ENCODE assay signal across 29 mouse cellular contexts in the genomic region with DNA sequence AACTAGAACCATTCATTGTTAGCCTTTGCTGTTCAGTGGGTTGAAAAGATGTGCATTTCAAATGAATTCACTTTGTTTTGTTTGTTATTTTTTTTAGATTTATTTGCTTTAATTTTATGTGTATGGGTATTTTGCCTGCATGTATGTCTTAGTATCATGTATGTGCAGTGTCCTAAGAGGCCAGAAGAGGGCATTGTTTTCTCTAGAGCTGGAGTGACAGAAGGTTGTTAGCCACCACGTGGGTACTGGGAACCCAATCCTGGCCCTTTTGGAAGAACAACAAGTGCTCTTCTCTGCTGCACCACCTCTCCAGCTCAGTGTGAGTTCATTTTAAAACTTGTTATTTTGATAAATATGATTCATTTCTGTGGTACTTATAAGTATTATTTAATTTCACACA. TPM values are rescaled to one million over a fixed set of nuclear protein-coding genes. Genes with fewer than 3 reads are reported as not detected.
A peak's percentile ranks its signal among the peaks of the same experiment; 100 is the strongest.
DNase-seq lines count a peak whose midpoint lies in the region; TF ChIP-seq lines count a peak whose summit lies in the region.
"Had no signal": no experiment of that assay in that cellular context is flagged by ENCODE, and none has a peak within 500 bp of the region (broad histone marks: within the 10 kb centered on the region; RNA-seq: fewer than 3 reads in every experiment).

No protein-coding gene starts in this region.

- H3K27ac ChIP-seq in gastrocnemius, adult 2 months, result peak overlapping the region; percentile 94; the same call in 1 of the 2 replicates
- H3K27ac ChIP-seq in layer of hippocampus, adult 2 months, result no peak overlapping the region
- H3K27ac ChIP-seq: embryonic facial prominence, embryonic 13.5 days; hindbrain, embryonic 13.5 days; kidney, embryonic 15.5 days; liver, embryonic 12.5 days; midbrain, embryonic 10.5 days; neural tube, embryonic 13.5 days had no signal

- H3K4me3 ChIP-seq in gastrocnemius, adult 2 months, result no peak overlapping the region
- H3K4me3 ChIP-seq in layer of hippocampus, adult 2 months, result no peak overlapping the region
- H3K4me3 ChIP-seq in E14TG2a.4 (replicated peaks; ENCODE audit: low read length), result no peak overlapping the region
- H3K4me3 ChIP-seq: embryonic facial prominence, embryonic 13.5 days; erythroblast, embryonic 14.5 days; heart, embryonic 12.5 days; hindbrain, embryonic 13.5 days; kidney, embryonic 15.5 days; liver, embryonic 12.5 days; midbrain, embryonic 10.5 days; myocyte; neural tube, embryonic 13.5 days had no signal

- H3K27me3 ChIP-seq in E14TG2a.4 (ENCODE audit: insufficient read depth, low read length), result no peaks in the 10 kb centered on the region
- H3K27me3 ChIP-seq: CH12.LX; embryonic facial prominence, embryonic 13.5 days; heart, embryonic 12.5 days; hindbrain, embryonic 13.5 days; kidney, embryonic 15.5 days; neural tube, embryonic 13.5 days had no signal

- no peak for DNase-seq in gastrocnemius, adult 2 months
- DNase-seq in gastrocnemius, postnatal 4 days (ENCODE audit: low spot score in 2 of 2), result no peak
- no peak for DNase-seq in layer of hippocampus, adult 2 months (ENCODE audit: low spot score in 2 of 2)
- no peak for DNase-seq in layer of hippocampus, postnatal 36 days
- DNase-seq in R1 (ENCODE audit: low read depth, low spot score), result peak; percentile 79
- no peak for DNase-seq in adrenal gland, adult 8-10 months
- DNase-seq in thymus, postnatal 0 days (ENCODE audit: low spot score), result no peak
- DNase-seq: adrenal gland, postnatal 25 days; cerebellum, adult 18-20 months; cerebellum, postnatal 10 days; heart, postnatal 4 days; kidney, adult 11 months; kidney, postnatal 36 days; left cerebral cortex, postnatal 4 days; liver, postnatal 0 days; lung, postnatal 14 days; right cerebral cortex, postnatal 14 days; thymus, postnatal 14 days had no signal

- peaks cover 27% of the 10 kb centered on the region for H3K36me3 ChIP-seq in E14TG2a.4 (ENCODE audit: insufficient read depth, low read length)
- H3K36me3 ChIP-seq: embryonic facial prominence, embryonic 13.5 days; kidney, embryonic 15.5 days; liver, embryonic 12.5 days had no signal

- peaks cover 19% of the 10 kb centered on the region for H3K4me1 ChIP-seq in E14TG2a.4 (replicated peaks; ENCODE audit: low read depth, low read length)
- H3K4me1 ChIP-seq: embryonic facial prominence, embryonic 13.5 days; heart, embryonic 12.5 days; liver, embryonic 12.5 days had no signal

- intact Hi-C loops in gastrocnemius, adult 2 months (cut with DNase I), result loop anchor here (5.0 kb wide), 1 partner anchor 54 kb away; no protein-coding TSS in a partner anchor

- H3K9me3 ChIP-seq in E14TG2a.4 (ENCODE audit: low read length), result no peaks in the 10 kb centered on the region
- H3K9me3 ChIP-seq: embryonic facial prominence, embryonic 13.5 days; heart, embryonic 12.5 days; hindbrain, embryonic 13.5 days; kidney, embryonic 15.5 days; liver, embryonic 12.5 days; midbrain, embryonic 10.5 days; neural tube, embryonic 13.5 days had no signal

- TF ChIP-seq CTCF in gastrocnemius, adult 2 months (IDR thresholded peaks at IDR 0.05), result peak; percentile 21; the same call in 1 of the 2 replicates
- peak; percentile 25 for TF ChIP-seq CTCF in layer of hippocampus, adult 2 months (conservative IDR thresholded peaks at IDR 0.05)
- TF ChIP-seq CTCF in E14TG2a.4 (conservative IDR thresholded peaks at IDR 0.05; ENCODE audit: low read length), result peak; percentile 20; the same call in 1 of the 2 replicates

RNA-seq across cellular contexts. Expression of a gene that starts 5.0 kb away (rescaled TPM):
- total RNA-seq in gastrocnemius, adult 2 months (2021), result 10 to 100 TPM; 19.7 to 21.8 TPM
- total RNA-seq in gastrocnemius, postnatal 4 days (2021), result 10 to 100 TPM; 34.1 to 37.2 TPM
- total RNA-seq in layer of hippocampus, adult 2 months (2021), result 10 to 100 TPM; 20.9 to 21.0 TPM
- 10 to 100 TPM; 21.0 to 22.2 TPM for total RNA-seq in layer of hippocampus, postnatal 36 days (2021)
- total RNA-seq in adrenal gland, adult 8-10 months (2022), result 10 to 100 TPM; 31.0 to 47.2 (median 37.8) TPM
- 6.5 and 7.2 TPM in 2 replicates for polyA plus RNA-seq in thymus, postnatal 0 days (2015; fragmentation: Nextera tagmentation; extraction: Ambion mirVana)
- total RNA-seq: CH12.LX had no signal
- polyA plus RNA-seq: erythroblast, embryonic 14.5 days had no signal
